Mouse (Mus musculus) thymus, adult 2 months (tissue): ENCODE measurements around the gene Ripor3.

Experiments
- CTCF ChIP-seq: fragments of 200-500 bp; IDR thresholded peaks from 2 replicates; pipeline ENCODE4 v1.5.1; 2012; ENCODE audit warnings: mild to moderate bottlenecking, control low read depth, low read length, moderate library complexity, borderline replicate concordance; ENCODE audit not compliant: control insufficient read depth, poor library complexity, insufficient read depth; ENCODE audit errors: extremely low read depth
- POLR2A ChIP-seq: fragments of 200-500 bp; IDR thresholded peaks from 2 replicates; pipeline ENCODE4 v1.6.1; 2012; ENCODE audit warnings: mild to moderate bottlenecking, low read length, control low read depth, moderate library complexity; ENCODE audit not compliant: control insufficient read depth, poor library complexity, insufficient read depth; ENCODE audit errors: extremely low read depth

DNA sequence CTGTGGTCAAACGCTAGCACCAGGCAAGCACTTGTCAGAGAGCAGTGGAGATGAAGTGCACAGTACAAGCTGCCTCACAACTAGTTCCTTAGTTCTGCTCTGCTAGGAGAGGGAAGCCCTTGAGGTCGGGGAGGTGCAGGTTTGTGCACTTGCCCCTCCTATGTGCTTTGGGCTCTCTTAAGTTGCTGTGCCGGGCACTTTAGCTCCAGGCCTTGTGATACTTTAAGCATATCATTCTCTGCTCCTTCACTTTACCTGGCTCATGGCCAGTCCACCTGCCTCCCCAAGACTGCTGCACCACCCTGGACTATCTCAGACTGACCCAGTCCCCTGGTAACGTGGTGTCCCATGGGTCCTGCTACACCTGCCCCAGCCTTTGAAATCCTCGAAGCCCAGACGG lies 62.4 kb downstream of the Ripor3 start:
- no peak for TF ChIP-seq CTCF
- no peak for TF ChIP-seq POLR2A
